Mouse (Mus musculus): ENCODE data around the gene Rabgef1. TPM values are rescaled to one million over a fixed set of nuclear protein-coding genes. Genes with fewer than 3 reads are reported as not detected.
A peak's percentile ranks its signal among the peaks of the same experiment; 100 is the strongest.

Gene Rabgef1
- total RNA-seq (2018; cell fraction: chromatin; rRNA removed): 100 to 1,000 TPM in 18 of 26 experiments, 10 to 100 TPM in 8; 50.9 to 597 (median 223) TPM
- total RNA-seq (2018; cell fraction: cytosol; rRNA removed): 100 to 1,000 TPM in 4 of 26 experiments, 10 to 100 TPM in 22; 24.4 to 186 (median 39.5) TPM
- 100 to 1,000 TPM in 15 of 26 experiments, 10 to 100 TPM in 11; 40.9 to 381 (median 133) TPM for total RNA-seq (2018; cell fraction: nucleus; rRNA removed)
- polyA plus RNA-seq (2018): 25.9 to 31.2 TPM (median 30.9 TPM) in 3 replicates

DNA sequence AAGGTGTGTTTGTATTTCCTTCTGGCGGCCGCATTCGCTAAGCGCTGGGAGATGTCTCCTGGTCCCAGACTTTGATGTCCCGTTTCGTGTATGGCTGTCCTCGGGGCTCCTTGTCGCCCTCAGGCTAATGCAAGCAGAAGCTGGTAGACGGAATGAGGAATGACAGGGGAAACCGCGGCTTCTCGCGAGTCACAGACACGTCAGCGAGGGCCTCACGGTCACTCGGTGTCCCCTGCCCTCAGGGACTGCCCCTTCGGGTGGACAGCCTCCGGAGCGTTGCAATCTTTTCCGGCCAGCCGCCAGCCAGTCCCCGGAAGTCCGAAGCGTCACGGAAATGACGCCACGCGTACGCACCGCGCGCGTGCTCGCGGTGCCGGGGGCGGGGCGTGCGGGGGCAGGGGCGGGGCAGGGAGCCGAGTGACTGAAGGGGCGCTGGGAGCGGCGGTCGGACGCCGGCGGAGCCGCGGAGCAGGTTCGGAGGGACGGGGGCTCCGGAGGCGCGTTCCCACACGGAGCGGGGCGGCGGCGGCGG is at the start of gene Rabgef1:
Rabgef1 (plus strand) TSS at position 376 of the 532 bp plus-strand sequence.
- Histone ChIP-seq H3K4me3 (ENCODE audit: inconsistent target) (peak within 1 kb of the TSS; percentile 65), H3K27ac (peak within 1 kb of the TSS; percentile 84), H3K79me2 (ENCODE audit: inconsistent target) (peaks cover 43% of the 10 kb centered on the region), H3K36me3 (ENCODE audit: inconsistent target) (no peaks in the 10 kb centered on the region)
- WGBS (ENCODE audit: missing documents): under 1% methylated on average over 38 of the region's 62 CpGs

DNA sequence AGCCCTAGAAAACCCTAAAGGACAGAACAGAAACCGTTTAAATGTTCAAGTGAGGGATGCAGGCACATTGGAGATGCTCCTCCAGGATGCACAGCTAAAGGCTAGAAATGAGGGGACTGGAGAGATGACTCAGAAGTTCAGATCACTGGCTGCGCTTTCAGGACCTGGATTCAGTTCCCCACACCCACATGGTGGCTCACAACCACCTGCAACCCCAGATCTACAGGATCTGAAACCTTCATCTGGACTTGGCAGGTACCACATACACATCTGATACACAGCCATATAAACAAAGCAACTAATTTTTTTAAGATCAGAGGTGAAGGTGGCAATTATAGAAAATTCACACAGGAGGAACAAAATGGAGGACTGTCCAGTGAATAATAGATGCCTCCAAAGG is 49.2 kb upstream of the Rabgef1 start:
- peaks cover 22% of the 10 kb centered on the region; the same call in 1 of the 2 replicates for H3K36me3 ChIP-seq (ENCODE audit: inconsistent target)
- peaks cover 22% of the 10 kb centered on the region; the same call in 1 of the 2 replicates for H3K79me2 ChIP-seq (ENCODE audit: inconsistent target)
- no peak overlapping the region for H3K27ac ChIP-seq
- H3K4me3 ChIP-seq (ENCODE audit: inconsistent target): no peak overlapping the region
- 88% methylated on average over 2 of the region's 2 CpGs for WGBS (ENCODE audit: missing documents)

DNA sequence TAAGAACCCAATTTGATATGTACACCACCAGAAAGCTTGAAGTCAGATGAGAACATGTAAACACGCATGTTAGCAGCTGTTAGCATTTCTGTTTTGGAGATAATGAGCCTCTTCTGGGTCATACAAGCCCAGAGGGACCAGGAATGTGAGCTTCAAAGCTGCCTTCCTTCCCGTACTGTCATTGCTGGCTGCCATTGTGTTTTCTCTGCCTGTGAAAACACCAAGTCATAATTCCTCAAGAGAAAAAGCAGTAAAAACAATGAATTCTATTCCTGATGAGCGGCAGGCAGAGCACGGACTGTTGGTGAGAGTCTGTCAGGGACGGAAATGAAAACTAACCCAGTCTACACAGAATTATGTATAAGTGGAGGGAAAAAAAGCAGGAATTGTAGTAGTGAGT is 47.3 kb upstream of the Rabgef1 start:
- 94% methylated on average over 5 of the region's 5 CpGs for WGBS (ENCODE audit: missing documents)
- Histone ChIP-seq H3K4me3 (ENCODE audit: inconsistent target) (no peak overlapping the region), H3K36me3 (ENCODE audit: inconsistent target) (peaks cover 22% of the 10 kb centered on the region; the same call in 1 of the 2 replicates), H3K79me2 (ENCODE audit: inconsistent target) (peaks cover 3% of the 10 kb centered on the region; the same call in 1 of the 2 replicates), H3K27ac (no peak overlapping the region)

DNA sequence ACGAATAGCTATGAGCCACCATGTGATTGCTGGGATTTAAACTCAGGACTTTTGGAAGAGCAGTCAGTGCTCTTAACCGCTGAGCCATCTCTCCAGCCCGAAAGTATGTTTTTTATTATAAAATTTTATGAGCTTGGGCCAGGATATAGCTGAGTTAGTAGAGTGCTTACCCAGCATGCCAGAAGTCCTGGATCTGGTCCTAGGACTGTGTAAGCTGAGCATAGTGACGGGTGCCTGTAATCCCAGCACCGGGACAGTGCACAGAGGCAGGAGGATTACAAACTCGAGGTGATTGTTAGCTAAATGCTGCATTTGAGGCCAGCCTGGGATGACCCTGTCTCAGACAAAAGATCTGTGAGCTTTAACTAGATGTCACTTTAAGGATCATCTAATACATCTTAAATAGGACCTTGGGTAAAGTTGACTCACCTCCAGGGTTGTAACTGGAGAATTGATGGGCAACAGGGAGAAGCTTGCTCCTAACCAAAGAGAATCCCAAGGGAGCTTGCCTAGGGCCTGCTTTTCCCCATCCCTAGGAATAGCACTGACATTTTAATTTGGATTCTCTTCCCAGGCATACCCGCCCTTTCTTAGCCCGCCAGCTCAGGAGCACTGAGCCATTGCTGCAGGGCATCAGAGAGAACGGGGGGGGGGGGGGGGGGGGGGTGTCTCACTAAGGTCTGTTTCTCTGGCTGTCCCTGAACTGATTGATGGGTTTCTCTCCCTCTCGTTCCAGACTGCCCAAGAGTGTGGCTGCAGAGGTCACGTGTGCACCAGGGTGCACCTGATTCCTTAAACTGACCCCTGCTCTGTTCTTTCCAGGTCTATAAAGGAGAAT is 42.7 kb upstream of the Rabgef1 start:
- 78% methylated on average over 9 of the region's 11 CpGs for WGBS (ENCODE audit: missing documents)
- H3K4me3 ChIP-seq (ENCODE audit: inconsistent target): no peak overlapping the region
- peaks cover 30% of the 10 kb centered on the region; the same call in 1 of the 2 replicates for H3K36me3 ChIP-seq (ENCODE audit: inconsistent target)
- H3K79me2 ChIP-seq (ENCODE audit: inconsistent target): no peaks in the 10 kb centered on the region; the same call in 1 of the 2 replicates
- no peak overlapping the region for H3K27ac ChIP-seq

DNA sequence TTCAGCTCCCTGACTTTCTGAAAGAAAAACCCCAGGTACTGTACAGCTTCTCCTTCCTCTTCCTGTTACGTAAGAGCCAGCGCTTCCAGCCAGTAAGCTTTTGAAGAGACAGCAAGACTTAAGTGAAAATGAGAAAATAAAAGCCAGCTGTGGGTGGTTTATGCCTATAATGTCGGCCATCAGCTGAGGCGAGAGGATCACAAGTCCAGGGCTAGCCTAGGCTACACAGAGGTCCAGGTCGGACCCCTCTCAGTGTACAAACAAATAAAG is 42.1 kb upstream of the Rabgef1 start:
- Histone ChIP-seq H3K36me3 (ENCODE audit: inconsistent target) (peaks cover 27% of the 10 kb centered on the region; the same call in 1 of the 2 replicates), H3K4me3 (ENCODE audit: inconsistent target) (no peak overlapping the region), H3K79me2 (ENCODE audit: inconsistent target) (no peaks in the 10 kb centered on the region; the same call in 1 of the 2 replicates), H3K27ac (no peak overlapping the region)
- WGBS (ENCODE audit: missing documents): 26% methylated on average over 5 of the region's 5 CpGs

DNA sequence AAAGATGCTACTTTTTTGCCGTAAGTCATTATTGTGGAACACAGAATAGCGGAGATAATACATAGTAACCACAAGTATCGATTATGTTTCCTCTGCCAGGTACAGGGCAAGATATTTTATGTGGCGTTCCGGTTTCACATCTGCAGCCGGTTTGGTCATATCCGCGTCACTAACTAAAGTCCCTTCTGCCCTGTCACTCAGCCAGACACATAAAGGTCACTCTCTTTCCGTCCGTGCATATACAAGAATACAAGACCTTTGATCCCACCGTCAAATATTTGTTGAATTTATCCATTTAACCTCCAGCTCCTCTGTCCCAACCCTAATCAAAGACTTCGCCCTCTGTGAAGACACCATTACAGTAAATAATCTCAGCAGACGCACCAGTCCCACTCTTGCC is 35.0 kb upstream of the Rabgef1 start:
- Histone ChIP-seq H3K79me2 (ENCODE audit: inconsistent target) (no peaks in the 10 kb centered on the region), H3K27ac (no peak overlapping the region), H3K36me3 (ENCODE audit: inconsistent target) (peaks cover 28% of the 10 kb centered on the region; the same call in 1 of the 2 replicates), H3K4me3 (ENCODE audit: inconsistent target) (no peak overlapping the region)
- WGBS (ENCODE audit: missing documents): 94% methylated on average over 13 of the region's 13 CpGs

DNA sequence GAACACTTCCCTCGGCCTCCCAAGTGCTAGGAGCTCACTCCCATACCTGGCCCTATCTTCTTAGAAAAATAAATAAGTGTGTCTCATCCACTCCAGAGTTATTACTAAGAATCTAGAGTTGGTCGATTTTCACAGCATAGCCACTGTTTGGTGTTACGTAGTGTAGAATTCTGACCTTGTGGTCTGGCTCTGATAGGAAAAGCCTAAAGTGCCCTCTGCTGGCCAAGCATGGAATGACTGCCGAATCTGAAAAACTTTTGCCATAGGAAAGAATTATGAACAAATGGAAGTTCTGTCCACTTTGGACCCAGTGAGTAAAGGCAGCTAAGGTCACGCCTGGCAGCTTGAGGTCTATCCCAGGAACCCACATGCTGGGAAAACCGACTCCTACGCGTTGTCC is 32.2 kb upstream of the Rabgef1 start:
- Histone ChIP-seq H3K36me3 (ENCODE audit: inconsistent target) (peaks cover 26% of the 10 kb centered on the region; the same call in 1 of the 2 replicates), H3K4me3 (ENCODE audit: inconsistent target) (no peak overlapping the region), H3K79me2 (ENCODE audit: inconsistent target) (no peaks in the 10 kb centered on the region), H3K27ac (no peak overlapping the region)
- WGBS (ENCODE audit: missing documents): 28% methylated on average over 8 of the region's 8 CpGs

DNA sequence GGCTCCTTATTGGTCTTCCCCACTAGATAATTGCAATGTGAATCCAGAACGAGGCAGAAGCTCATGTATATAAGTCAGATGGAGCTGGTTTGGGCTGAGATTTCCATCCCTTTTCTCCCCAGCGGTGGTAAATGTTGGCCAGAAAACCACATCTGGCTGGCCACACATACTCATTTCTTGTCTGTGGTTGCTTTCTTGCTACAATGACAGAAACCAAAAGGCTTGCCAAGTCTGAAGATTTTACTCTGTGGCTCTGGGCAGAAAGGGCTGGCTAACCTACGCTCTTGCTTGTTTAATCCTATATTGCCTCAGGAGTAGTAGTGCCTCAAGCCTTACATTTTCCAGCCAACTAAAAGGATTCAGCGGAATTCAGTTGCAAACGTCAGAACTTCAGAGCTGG is 30.5 kb upstream of the Rabgef1 start:
- peaks cover 10% of the 10 kb centered on the region; the same call in 1 of the 2 replicates for H3K36me3 ChIP-seq (ENCODE audit: inconsistent target)
- no peak overlapping the region for H3K27ac ChIP-seq
- H3K4me3 ChIP-seq (ENCODE audit: inconsistent target): no peak overlapping the region
- H3K79me2 ChIP-seq (ENCODE audit: inconsistent target): no peaks in the 10 kb centered on the region
- 64% methylated on average over 5 of the region's 5 CpGs for WGBS (ENCODE audit: missing documents)

DNA sequence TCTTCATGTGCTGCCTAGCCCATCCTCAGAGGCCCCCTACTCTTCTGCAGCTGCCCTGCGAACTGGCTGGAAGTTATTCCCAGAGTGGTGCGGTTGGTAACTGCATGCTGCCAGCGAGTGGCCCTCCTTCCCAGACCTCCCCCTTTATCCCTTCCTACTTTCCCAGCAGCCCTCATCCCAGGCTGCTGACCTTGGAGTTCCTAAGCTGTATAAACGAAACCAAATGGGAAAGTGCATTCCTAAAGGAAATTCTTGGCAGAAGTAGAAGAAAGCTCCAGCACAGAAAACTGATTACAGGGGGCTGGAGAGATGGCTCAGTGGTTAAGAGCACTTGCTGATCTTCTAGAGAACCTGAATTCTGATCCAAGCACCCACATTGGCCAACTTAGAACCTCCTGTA is 29.6 kb upstream of the Rabgef1 start:
- Histone ChIP-seq H3K4me3 (ENCODE audit: inconsistent target) (no peak overlapping the region), H3K79me2 (ENCODE audit: inconsistent target) (no peaks in the 10 kb centered on the region), H3K27ac (no peak overlapping the region), H3K36me3 (ENCODE audit: inconsistent target) (peaks cover under 1% of the 10 kb centered on the region; the same call in 1 of the 2 replicates)
- 100% methylated on average over 3 of the region's 4 CpGs for WGBS (ENCODE audit: missing documents)

DNA sequence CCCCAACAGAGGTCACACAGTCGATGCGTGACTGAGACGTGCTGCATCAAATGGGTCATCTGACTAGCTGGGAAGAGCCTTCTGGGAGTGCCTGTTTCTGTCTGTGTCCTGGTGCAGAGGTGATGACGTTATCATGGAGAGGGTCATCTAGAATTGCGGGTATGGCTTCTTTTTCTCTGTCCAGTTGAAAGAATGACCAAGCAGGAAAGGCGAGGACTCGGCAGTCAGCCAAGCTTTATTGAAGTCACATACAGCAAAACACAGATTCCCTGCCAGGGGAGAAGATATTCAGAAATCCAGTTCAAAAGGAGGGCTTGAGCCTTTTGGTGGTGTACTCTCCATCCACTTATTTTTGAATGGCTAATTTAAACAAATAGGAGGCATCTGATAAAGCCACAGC is 28.5 kb upstream of the Rabgef1 start:
- no peaks in the 10 kb centered on the region for H3K36me3 ChIP-seq (ENCODE audit: inconsistent target)
- 96% methylated on average over 6 of the region's 7 CpGs for WGBS (ENCODE audit: missing documents)
- H3K79me2 ChIP-seq (ENCODE audit: inconsistent target): no peaks in the 10 kb centered on the region
- no peak overlapping the region for H3K27ac ChIP-seq
- H3K4me3 ChIP-seq (ENCODE audit: inconsistent target): no peak overlapping the region

DNA sequence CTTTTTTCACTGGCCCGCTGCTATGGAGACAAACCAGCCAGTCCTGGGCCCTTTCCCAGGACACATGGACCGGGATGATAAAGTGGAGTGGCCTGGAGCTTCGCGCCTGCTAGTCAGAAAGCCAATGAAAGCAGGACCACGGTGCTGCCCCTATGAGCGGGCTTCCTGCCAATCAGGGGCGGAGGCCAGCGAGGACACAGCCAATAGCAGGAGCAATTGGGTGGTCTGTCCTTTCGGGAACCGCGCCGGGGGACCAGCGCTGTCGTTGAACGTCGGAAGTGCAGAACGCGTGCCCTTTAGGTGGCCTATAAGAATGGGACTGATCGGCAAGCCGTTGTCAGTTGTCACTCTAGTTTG is 27.6 kb upstream of the Rabgef1 start:
- WGBS (ENCODE audit: missing documents): 7% methylated on average over 20 of the region's 20 CpGs
- H3K27ac ChIP-seq: peak overlapping the region; percentile 45
- no peaks in the 10 kb centered on the region for H3K79me2 ChIP-seq (ENCODE audit: inconsistent target)

DNA sequence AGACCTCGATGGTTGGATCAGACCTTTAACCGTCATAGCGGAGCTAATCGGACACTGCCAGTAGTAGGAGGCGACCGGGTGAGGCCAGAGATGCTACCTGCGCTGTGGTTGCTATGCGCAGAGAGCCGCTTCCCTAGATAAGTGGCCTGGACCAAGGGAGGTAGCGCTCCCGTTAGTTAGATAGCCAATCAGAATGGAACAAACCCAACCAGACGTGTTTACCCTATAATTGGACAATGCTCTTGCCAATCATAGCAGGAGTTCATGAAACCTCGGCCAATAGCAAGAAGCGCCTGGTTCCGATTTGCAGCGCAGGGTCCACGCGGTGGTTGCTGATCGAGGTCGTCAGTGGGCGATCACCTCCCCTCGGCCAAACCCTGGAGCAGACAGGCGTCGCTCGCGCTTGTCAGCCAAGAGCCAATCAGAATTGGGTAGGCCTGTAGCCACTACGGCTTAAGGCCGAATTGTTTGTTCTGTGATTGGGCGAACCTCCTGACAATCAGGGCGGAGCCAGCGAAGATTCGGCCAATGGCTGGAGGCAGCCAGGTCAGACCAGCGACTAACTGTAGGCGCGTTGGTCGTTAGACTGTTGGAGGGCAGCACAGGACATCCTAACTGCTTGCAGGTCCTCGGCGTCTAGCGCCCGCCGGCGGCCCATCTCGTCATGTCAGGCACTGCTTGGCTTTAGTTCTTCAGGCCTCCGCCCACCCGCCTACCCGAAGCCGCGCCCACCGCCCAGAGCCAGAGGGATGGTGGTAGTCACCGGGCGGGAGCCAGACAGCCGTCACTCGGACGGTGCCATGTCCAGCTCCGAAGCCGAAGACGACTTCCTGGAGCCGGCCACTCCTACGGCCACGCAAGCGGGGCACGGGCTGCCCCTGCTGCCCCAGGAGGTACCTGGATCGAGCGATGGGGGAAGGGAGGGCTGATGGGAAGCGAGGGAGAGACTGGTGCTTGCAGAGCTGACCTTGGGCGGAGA is 27.0 kb upstream of the Rabgef1 start, which contains the start of gene Kctd7:
Kctd7 (plus strand) TSS at position 528 of the 979 bp plus-strand sequence.
- Histone ChIP-seq H3K36me3 (ENCODE audit: inconsistent target) (no peaks in the 10 kb centered on the region), H3K79me2 (ENCODE audit: inconsistent target) (no peaks in the 10 kb centered on the region), H3K27ac (peak within 1 kb of the TSS; percentile 45), H3K4me3 (ENCODE audit: inconsistent target) (peak within 1 kb of the TSS; percentile 50)
- whole genome bisulfite sequencing (ENCODE audit: missing documents): under 1% methylated on average over 65 of the region's 66 CpGs

More for the DNA sequence above, 27.6 kb upstream of the Rabgef1 start:
- Histone ChIP-seq H3K36me3 (ENCODE audit: inconsistent target) (no peaks in the 10 kb centered on the region), H3K4me3 (ENCODE audit: inconsistent target) (peak overlapping the region; percentile 50)

DNA sequence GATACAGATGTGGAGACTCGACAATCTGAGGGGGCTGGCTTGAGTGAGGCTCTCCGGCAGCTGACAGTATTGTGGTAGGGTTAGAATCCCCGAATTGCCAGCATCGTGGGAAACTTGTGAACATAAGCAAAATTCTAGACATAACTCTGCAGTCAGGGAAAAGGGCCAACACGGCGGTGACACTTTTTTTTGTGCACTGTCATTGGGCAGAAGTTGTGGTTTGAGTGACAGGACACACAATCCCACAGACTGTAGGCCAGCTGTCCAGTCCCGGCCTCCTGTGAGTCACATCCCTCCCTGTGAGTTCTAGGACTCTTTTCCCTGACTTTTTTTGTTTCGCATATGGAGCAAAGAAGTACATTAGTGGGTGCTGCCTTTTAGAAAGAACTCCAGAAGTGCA is 25.6 kb upstream of the Rabgef1 start:
- Histone ChIP-seq H3K4me3 (ENCODE audit: inconsistent target) (0 out of 2 replicates have a peak overlapping the region, but pooled peaks have one; percentile 50), H3K79me2 (ENCODE audit: inconsistent target) (no peaks in the 10 kb centered on the region), H3K27ac (no peak overlapping the region), H3K36me3 (ENCODE audit: inconsistent target) (no peaks in the 10 kb centered on the region)
- WGBS (ENCODE audit: missing documents): 33% methylated on average over 8 of the region's 8 CpGs

DNA sequence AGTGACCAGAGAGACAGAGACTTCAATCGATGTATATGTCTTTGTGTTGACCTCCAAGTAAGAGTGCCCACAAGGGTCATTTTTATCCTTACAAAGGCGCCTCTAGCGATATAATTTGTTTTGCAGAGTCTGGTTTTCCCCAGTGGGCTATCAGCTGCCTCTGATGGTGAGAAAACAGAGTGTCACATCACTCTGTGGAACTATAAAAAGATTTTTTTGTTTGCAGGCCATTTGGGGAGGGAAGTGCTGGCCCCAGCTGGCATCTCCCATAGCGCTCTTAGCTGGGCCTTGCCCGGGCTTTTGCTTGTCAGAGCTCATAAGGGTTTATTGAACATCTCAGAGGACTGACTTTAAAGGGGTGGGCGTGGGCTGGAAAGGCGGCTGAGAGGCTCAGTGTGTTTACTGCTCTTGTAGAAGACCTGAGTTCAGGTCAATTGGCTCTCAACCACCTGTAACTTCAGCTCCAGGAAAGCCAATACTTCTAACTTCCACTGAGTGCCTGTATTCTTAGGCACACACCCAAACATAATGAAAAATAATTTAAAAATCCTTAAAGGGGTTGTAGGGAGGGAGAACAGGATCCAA is 21.8 kb upstream of the Rabgef1 start:
- Histone ChIP-seq H3K36me3 (ENCODE audit: inconsistent target) (peaks cover 10% of the 10 kb centered on the region; the same call in 1 of the 2 replicates), H3K4me3 (ENCODE audit: inconsistent target) (no peak overlapping the region), H3K79me2 (ENCODE audit: inconsistent target) (no peaks in the 10 kb centered on the region), H3K27ac (no peak overlapping the region)
- 96% methylated on average over 7 of the region's 7 CpGs for WGBS (ENCODE audit: missing documents)

Data from macrophage (primary cell).